Mouse (Mus musculus) E14TG2a.4 (cell line): Measurements from ENCODE around the gene Fundc1.
"Not testable (repeated sequence)": the region's sequence is repeated elsewhere in the genome, so short reads cannot be mapped to it uniquely, and the experiment has no call there.

Experiments used
- H3K27me3 ChIP-seq: 2 replicates; pipeline ENCODE4 v1.6.1; 2014; ENCODE audit warnings: low read length, control low read depth; ENCODE audit not compliant: insufficient read depth
- H3K36me3 ChIP-seq: 2 replicates; pipeline ENCODE4 v1.6.1; 2014; ENCODE audit warnings: low read length, control low read depth; ENCODE audit not compliant: insufficient read depth
- H3K4me1 ChIP-seq: replicated peaks from 2 replicates; pipeline ENCODE4 v1.6.1; 2014; ENCODE audit warnings: low read depth, low read length, control low read depth
- H3K4me3 ChIP-seq: replicated peaks from 2 replicates; pipeline ENCODE4 v1.5.1; 2014; ENCODE audit warnings: mild to moderate bottlenecking, low read length
- H3K9me3 ChIP-seq: 2 replicates; pipeline ENCODE4 v1.6.1; 2014; ENCODE audit warnings: low read length, control low read depth
- CTCF ChIP-seq: conservative IDR thresholded peaks from 2 replicates; pipeline ENCODE4 v1.5.1; 2014; ENCODE audit warnings: low read length
- NANOG ChIP-seq: IDR thresholded peaks from 2 replicates; pipeline ENCODE4 v1.6.1; 2014; ENCODE audit warnings: borderline replicate concordance, low read length, mixed read lengths
- POU5F1 ChIP-seq: IDR thresholded peaks from 2 replicates; pipeline ENCODE4 v1.6.1; 2014; ENCODE audit warnings: low read length, borderline replicate concordance

The Fundc1 gene

DNA sequence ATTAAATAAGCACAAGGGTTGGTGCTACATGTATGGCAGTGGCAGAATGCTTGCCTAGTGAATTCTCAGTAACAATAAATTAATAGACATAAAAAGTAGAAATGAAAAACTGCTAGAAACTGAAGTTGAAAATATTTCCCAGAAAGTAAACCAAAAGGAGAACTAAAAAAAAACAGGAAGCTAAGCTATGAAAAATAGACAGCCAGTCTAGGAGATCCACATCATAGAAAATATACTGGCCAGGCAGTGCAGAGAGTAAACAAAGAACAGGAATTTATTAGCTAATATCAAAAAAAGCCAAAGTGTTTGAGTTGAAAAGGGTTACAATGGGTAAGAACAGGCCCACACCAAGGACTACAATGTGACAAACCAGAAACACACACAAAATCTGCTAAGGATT, 7.4 kb downstream of the Fundc1 start:
- no peaks in the 10 kb centered on the region for H3K27me3 ChIP-seq
- no peaks in the 10 kb centered on the region for H3K9me3 ChIP-seq
- TF ChIP-seq CTCF (no peak), NANOG (no peak), POU5F1 (no peak)
- no peaks in the 10 kb centered on the region for H3K36me3 ChIP-seq
- H3K4me3 ChIP-seq = no peak overlapping the region
- H3K4me1 ChIP-seq = peaks cover 12% of the 10 kb centered on the region

DNA sequence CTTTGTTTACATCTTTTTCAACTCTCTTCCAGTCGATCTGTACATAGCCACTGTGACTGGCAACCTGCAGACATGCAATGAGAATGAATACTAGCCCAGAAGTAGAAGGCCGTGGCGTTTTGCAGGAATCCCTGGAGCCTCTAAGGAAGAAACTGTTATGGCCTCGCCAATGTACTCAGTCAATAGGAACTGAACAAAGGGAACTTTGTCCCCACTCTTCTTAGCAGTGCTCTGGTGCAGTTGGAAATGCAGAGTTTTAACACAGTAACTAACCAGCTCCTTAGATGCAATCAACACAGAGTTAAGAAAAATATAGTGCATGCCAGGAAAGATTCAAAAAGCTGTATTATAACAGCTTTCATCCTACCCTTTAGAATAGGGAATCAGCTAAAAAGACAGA, 13.4 kb downstream of the Fundc1 start:
- Histone ChIP-seq H3K27me3 (no peaks in the 10 kb centered on the region), H3K4me3 (no peak overlapping the region), H3K9me3 (no peaks in the 10 kb centered on the region), H3K4me1 (peaks cover 4% of the 10 kb centered on the region; the same call in 1 of the 2 replicates), H3K36me3 (no peaks in the 10 kb centered on the region)
- no peak for TF ChIP-seq POU5F1
- TF ChIP-seq CTCF = no peak
- TF ChIP-seq NANOG = no peak

DNA sequence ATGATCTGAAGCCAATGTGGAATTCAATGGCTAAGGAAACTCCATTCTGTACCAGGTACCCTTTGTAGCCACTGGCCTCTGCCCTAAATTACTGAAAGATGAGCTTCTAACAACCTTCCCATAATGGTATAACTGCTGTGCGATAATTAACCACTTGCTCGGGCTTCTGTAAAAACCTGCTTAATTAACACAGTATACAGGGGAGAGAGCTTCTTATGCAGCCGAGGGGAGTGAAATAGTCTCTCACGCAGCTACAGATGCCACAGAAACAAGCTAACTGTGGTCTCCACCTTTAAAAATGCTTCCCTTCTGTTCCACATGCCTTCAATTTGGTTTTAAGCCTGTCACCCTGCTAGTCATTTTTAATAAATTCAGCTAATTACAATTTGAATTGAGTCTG, 17.6 kb downstream of the Fundc1 start:
- TF ChIP-seq NANOG (no peak), CTCF (no peak)
- no peaks in the 10 kb centered on the region for H3K9me3 ChIP-seq
- H3K4me1 ChIP-seq = 0 out of 2 replicates have a peak, but pooled peaks cover 3% of the 10 kb centered on the region
- H3K27me3 ChIP-seq = no peaks in the 10 kb centered on the region
- H3K4me3 ChIP-seq = no peak overlapping the region
- H3K36me3 ChIP-seq = no peaks in the 10 kb centered on the region

DNA sequence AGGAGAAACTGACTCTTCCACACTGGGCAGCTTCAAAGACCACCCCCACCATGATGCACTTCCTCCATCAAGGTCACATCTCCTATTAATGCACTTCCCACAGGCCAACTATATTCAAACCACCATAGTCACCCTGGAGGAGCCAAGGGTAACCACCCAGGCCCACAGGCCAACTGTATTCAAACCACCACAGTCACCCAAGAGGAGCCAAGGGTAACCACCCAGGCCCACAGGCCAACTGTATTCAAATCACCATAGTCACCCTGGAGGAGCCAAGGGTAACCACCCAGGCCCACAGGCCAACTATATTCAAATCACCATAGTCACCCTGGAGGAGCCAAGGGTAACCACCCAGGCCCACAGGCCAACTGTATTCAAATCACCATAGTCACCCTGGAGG, 20.5 kb downstream of the Fundc1 start:
- peaks cover 14% of the 10 kb centered on the region for H3K4me1 ChIP-seq
- not testable (repeated sequence) for H3K4me3 ChIP-seq, H3K9me3 ChIP-seq, H3K27me3 ChIP-seq, H3K36me3 ChIP-seq

DNA sequence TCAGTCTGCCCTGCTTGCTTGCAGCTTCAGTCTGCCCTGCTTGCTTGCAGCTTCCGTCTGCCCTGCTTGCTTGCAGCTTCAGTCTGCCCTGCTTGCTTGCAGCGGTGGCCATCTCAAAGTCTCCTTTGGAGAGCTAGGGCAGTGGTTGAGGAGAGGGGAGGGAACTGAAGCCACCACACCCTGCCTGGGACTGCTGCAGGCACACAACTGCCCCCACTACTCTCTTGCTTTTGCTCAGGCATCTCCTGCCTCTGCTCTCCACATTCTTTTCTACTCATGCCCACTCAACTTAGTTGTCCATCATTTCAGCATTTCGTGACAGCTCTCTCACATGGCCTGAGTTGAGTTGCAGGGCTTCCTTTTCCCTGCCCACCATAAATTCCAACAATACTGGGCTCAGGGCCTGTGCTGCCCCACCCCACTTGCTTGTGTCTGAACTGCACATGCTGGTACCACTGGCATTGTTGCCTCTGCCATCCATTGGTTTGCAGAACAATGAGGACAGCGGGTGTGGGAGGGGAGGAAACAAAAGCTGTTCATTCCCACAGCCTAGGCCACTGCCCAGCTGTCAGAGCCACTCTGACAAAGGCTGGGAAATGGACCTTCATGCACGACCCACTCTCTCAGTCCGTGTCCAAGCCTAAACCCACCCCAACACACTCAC, 24.9 kb downstream of the Fundc1 start:
- H3K9me3 ChIP-seq = no peaks in the 10 kb centered on the region
- no peaks in the 10 kb centered on the region for H3K27me3 ChIP-seq
- no peak overlapping the region for H3K4me3 ChIP-seq
- TF ChIP-seq POU5F1 (no peak), NANOG (no peak), CTCF (no peak)
- peaks cover 14% of the 10 kb centered on the region for H3K4me1 ChIP-seq
- H3K36me3 ChIP-seq = no peaks in the 10 kb centered on the region

DNA sequence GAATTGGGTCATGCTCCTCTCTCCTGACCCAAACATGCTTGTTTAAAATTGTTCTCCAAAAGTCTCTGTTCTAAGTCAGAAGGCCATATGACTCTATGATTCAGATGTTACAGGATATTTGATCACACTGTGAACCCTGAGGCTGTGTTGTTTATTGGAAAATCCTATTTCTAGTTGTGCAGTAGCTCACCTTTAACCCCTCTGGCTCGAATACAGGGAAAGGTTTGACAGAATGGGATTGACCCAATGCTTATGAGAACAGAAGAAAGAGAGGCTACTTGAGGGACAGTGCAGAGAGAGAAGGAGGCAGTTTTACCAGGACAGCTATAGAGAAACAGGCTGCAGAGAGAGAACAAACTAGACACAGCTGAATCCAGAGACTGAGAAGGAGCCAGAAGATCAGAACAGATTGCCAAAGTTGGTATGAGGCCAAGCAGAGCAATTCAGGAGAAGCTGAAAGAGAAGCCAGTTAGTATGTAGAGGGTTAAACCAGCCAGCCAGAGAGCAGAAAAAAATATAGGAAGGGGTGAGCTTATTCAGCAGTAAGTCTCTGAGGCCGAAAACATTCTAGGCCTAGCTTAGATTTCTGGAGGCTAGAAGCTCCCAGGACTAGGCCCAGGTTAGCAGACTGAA, 27.1 kb downstream of the Fundc1 start:
- peaks cover 11% of the 10 kb centered on the region for H3K4me1 ChIP-seq
- H3K4me3 ChIP-seq = no peak overlapping the region
- H3K27me3 ChIP-seq = no peaks in the 10 kb centered on the region
- no peaks in the 10 kb centered on the region for H3K9me3 ChIP-seq
- TF ChIP-seq CTCF (no peak), POU5F1 (no peak), NANOG (no peak)
- H3K36me3 ChIP-seq = no peaks in the 10 kb centered on the region

DNA sequence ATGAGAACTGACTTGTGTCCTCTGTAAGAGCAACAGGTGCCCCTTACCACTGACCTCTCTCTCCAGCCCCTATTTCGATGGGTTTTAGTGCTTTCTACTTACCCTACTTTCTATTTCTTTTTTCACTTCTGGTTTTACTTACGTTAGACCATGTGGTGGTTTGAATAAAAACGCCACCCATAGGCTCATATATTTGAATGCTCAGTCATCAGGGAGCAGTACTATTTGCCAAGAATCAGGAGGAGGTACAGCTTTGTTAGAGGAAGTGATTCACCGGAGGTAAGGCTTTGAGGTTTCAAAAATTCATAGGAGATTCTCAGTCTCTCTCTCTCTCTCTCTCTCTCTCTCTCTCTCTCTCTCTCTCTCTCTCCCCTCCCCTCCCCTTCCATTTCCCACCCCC, 34.4 kb downstream of the Fundc1 start:
- TF ChIP-seq POU5F1 (no peak), NANOG (no peak)
- H3K4me1 ChIP-seq = no peaks in the 10 kb centered on the region
- no peaks in the 10 kb centered on the region for H3K9me3 ChIP-seq
- H3K27me3 ChIP-seq = no peaks in the 10 kb centered on the region
- H3K4me3 ChIP-seq = no peak overlapping the region
- no peaks in the 10 kb centered on the region for H3K36me3 ChIP-seq

DNA sequence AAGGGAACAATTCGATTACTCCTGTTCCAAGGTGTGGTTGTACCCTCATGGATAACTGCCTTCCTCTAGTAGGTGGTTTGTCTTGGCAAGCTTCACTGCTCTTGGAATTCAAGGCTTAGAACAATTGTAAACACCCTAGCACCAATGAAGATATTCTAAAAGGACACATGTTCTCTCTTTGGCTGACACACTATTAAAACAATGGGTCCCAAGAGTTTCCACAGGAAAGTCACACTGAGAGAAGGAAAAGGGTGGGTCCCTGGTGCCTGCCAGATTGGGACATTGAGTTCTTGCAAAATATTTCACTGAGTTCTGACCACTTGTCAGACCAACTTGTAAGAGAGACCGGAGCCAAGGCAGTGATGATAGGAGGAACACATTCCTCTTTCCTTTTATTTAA, 45.1 kb downstream of the Fundc1 start:
- TF ChIP-seq CTCF (no peak), POU5F1 (no peak), NANOG (no peak)
- Histone ChIP-seq H3K4me3 (no peak overlapping the region), H3K4me1 (no peaks in the 10 kb centered on the region), H3K9me3 (no peaks in the 10 kb centered on the region; the same call in 1 of the 2 replicates), H3K36me3 (no peaks in the 10 kb centered on the region), H3K27me3 (no peaks in the 10 kb centered on the region)

DNA sequence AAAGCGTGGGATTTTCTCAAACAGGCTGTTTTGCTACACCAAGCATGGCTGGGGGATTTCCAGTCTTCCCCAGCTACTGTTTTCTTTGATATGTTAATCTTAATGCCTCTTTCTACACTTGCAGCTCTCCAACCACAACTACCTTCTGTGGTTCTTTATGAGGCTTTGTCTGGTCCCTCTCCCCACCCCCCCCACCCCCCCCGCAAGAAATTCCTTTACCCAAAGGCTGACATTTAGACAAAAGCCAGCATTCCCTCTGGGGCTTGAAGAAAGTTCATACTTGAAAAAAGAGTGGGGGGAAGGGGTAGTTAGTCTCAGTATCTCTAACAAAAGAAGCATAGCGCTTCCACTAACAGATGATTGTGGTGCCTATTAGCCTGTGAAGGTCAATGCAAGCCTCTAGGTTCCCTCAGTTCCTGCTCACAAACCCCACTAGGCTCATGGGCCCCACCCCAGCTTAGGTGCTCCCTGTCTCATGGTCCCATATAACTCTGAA, 50.9 kb downstream of the Fundc1 start:
- peaks cover 6% of the 10 kb centered on the region; the same call in 1 of the 2 replicates for H3K9me3 ChIP-seq
- peaks cover 2% of the 10 kb centered on the region; the same call in 1 of the 2 replicates for H3K4me1 ChIP-seq
- no peaks in the 10 kb centered on the region for H3K36me3 ChIP-seq
- no peaks in the 10 kb centered on the region for H3K27me3 ChIP-seq
- no peak overlapping the region for H3K4me3 ChIP-seq
- TF ChIP-seq NANOG (peak; percentile 46; the same call in 1 of the 2 replicates), CTCF (no peak), POU5F1 (no peak)
